Mouse (Mus musculus) thymus, postnatal 10 days (tissue): Measurements from ENCODE around the gene Tkt.

Experiments used
- DNase-seq, 2 experiments: peaks; one replicate each; pipeline ENCODE4 v3.0.0; 2021; ENCODE audit warnings: low spot score in 2 of 2

Tkt gene

GRCm38 (mm10) chr14:30585323-30585722 is 37.2 kb downstream of the Tkt start:
- DNase-seq, result no peak

GRCm38 (mm10) chr14:30586780-30587461 is 38.8 kb downstream of the Tkt start:
- no peak for DNase-seq

- no peak for DNase-seq
Observed at GRCm38 (mm10) chr14:30590041-30590645, 42.0 kb downstream of the Tkt start.

GRCm38 (mm10) chr14:30590918-30591317 is 42.8 kb downstream of the Tkt start:
- no peak for DNase-seq

- DNase-seq, result peak; percentile 52 to 87
Observed at GRCm38 (mm10) chr14:30591417-30591816, 43.3 kb downstream of the Tkt start.

- DNase-seq, result no peak
Observed at GRCm38 (mm10) chr14:30593279-30594091, 45.3 kb downstream of the Tkt start.

GRCm38 (mm10) chr14:30594092-30594695 is 46.0 kb downstream of the Tkt start:
- DNase-seq, result no peak

- DNase-seq, result no peak
Observed at GRCm38 (mm10) chr14:30595576-30596313, 47.6 kb downstream of the Tkt start.

GRCm38 (mm10) chr14:30596407-30596806 is 48.2 kb downstream of the Tkt start:
- DNase-seq, result no peak

- DNase-seq, result no peak
Observed at GRCm38 (mm10) chr14:30597142-30597541, 49.0 kb downstream of the Tkt start.

GRCm38 (mm10) chr14:30606817-30607216 is 58.7 kb downstream of the Tkt start:
- DNase-seq, result no peak

GRCm38 (mm10) chr14:30607696-30608095 is 59.5 kb downstream of the Tkt start:
- DNase-seq, result no peak

- DNase-seq, result no peak
Observed at GRCm38 (mm10) chr14:30608176-30608575, 60.0 kb downstream of the Tkt start.

- no peak for DNase-seq
Observed at GRCm38 (mm10) chr14:30609499-30609898, 61.3 kb downstream of the Tkt start.

- DNase-seq, result no peak
Observed at GRCm38 (mm10) chr14:30610304-30610703, 62.1 kb downstream of the Tkt start.

- no peak for DNase-seq
Observed at GRCm38 (mm10) chr14:30610940-30611339, 62.8 kb downstream of the Tkt start.

- DNase-seq, result peak; percentile 42 to 86
Observed at GRCm38 (mm10) chr14:30612523-30612922, 64.4 kb downstream of the Tkt start.

GRCm38 (mm10) chr14:30612962-30613715 is 65.0 kb downstream of the Tkt start:
- DNase-seq, result no peak

GRCm38 (mm10) chr14:30616751-30617150 is 68.6 kb downstream of the Tkt start:
- DNase-seq, result no peak

- DNase-seq, result no peak
Observed at GRCm38 (mm10) chr14:30618746-30619275, 70.7 kb downstream of the Tkt start.
